Mouse (Mus musculus) CH12.LX (cell line): ENCODE data around the gene Reep1. TPM values are rescaled to one million over a fixed set of nuclear protein-coding genes. Genes with fewer than 3 reads are reported as not detected.

Experiments used
- DNase-seq: peaks from one replicate; pipeline ENCODE4 v3.0.0-alpha.2; 2013; ENCODE audit errors: extremely low read depth
- H3K27ac ChIP-seq: 2 replicates; pipeline ENCODE4 v1.5.1; 2012; ENCODE audit warnings: low read depth, mild to moderate bottlenecking, control low read depth, moderate library complexity; ENCODE audit not compliant: insufficient read depth
- H3K27me3 ChIP-seq: replicated peaks from 2 replicates; pipeline ENCODE3; 2012; ENCODE audit warnings: inconsistent platforms
- H3K36me3 ChIP-seq, 2 experiments: replicated peaks in 1 of 2; 2 replicates each; pipeline versions ENCODE3 to v1.6.1; 2012; ENCODE audit warnings: inconsistent platforms in 1 of 2, low read length in 1 of 2, mild to moderate bottlenecking in 1 of 2, mixed read lengths in 1 of 2, moderate library complexity in 1 of 2; ENCODE audit not compliant: control insufficient read depth in 1 of 2, insufficient read depth in 1 of 2
- H3K4me1 ChIP-seq, 2 experiments: 2 replicates each; pipeline ENCODE4 v1.6.1; 2012; ENCODE audit warnings: inconsistent platforms in 1 of 2, moderate library complexity in 1 of 2; ENCODE audit not compliant: insufficient read depth in 2 of 2, control insufficient read depth in 1 of 2
- H3K4me2 ChIP-seq: 2 replicates; pipeline ENCODE4 v1.6.1; 2012; ENCODE audit warnings: low read depth, mild to moderate bottlenecking, control low read depth; ENCODE audit not compliant: poor library complexity, insufficient read depth, severe bottlenecking
- H3K4me3 ChIP-seq, 3 experiments: fragments of 150-350 bp in 1 of 3; sonication (generic) in 1 of 3; replicated peaks in 1 of 3; 2 replicates each; pipeline versions ENCODE3 to v1.5.1; 2011 to 2012; ENCODE audit warnings: low read depth in 2 of 3, low read length in 2 of 3, mild to moderate bottlenecking in 2 of 3, moderate library complexity in 2 of 3, control low read depth in 1 of 3, improper control_type of control experiment in 1 of 3, inconsistent platforms in 1 of 3, mixed read lengths in 1 of 3; ENCODE audit not compliant: poor library complexity in 1 of 3
- H3K79me2 ChIP-seq: replicated peaks from 2 replicates; pipeline ENCODE4 v1.6.1; 2012; ENCODE audit warnings: mild to moderate bottlenecking, moderate library complexity; ENCODE audit not compliant: control insufficient read depth, poor library complexity, insufficient read depth, severe bottlenecking; ENCODE audit errors: extremely low read depth
- H3K9ac ChIP-seq: 2 replicates; pipeline ENCODE4 v1.6.1; 2012; ENCODE audit warnings: low read depth, mild to moderate bottlenecking, control low read depth, moderate library complexity; ENCODE audit not compliant: insufficient read depth
- H3K9me3 ChIP-seq: replicated peaks from 2 replicates; pipeline ENCODE3; 2012; ENCODE audit warnings: low read length, inconsistent platforms, mixed read lengths
- BHLHE40 ChIP-seq: IDR thresholded peaks from 2 replicates; pipeline ENCODE4 v1.6.1; 2011; ENCODE audit warnings: mild to moderate bottlenecking, low read depth, low read length, improper control_type of control experiment
- CHD2 ChIP-seq: IDR thresholded peaks from 2 replicates; pipeline ENCODE4 v1.6.1; 2011; ENCODE audit warnings: low read length, improper control_type of control experiment
- CTCF ChIP-seq, 2 experiments: IDR thresholded peaks in 1 of 2; conservative IDR thresholded peaks in 1 of 2; 2 replicates each; pipeline ENCODE4 v1.5.1; 2011 to 2012; ENCODE audit warnings: low read depth in 2 of 2, low read length in 2 of 2, improper control_type of control experiment in 1 of 2, inconsistent platforms in 1 of 2, mild to moderate bottlenecking in 1 of 2, moderate library complexity in 1 of 2
- E2F4 ChIP-seq: IDR thresholded peaks from 2 replicates; pipeline ENCODE4 v1.6.1; 2011; ENCODE audit warnings: low read depth, low read length, improper control_type of control experiment; ENCODE audit not compliant: insufficient replicate concordance
- ELF1 ChIP-seq: IDR thresholded peaks from 2 replicates; pipeline ENCODE4 v1.6.1; 2014; ENCODE audit warnings: low read depth, mild to moderate bottlenecking, inconsistent platforms, low read length, improper control_type of control experiment
- EP300 ChIP-seq: IDR thresholded peaks from 2 replicates; pipeline ENCODE4 v1.6.1; 2011; ENCODE audit warnings: low read length, improper control_type of control experiment
- ETS1 ChIP-seq: conservative IDR thresholded peaks from 2 replicates; pipeline ENCODE4 v1.6.1; 2012; ENCODE audit warnings: low read depth, mild to moderate bottlenecking, inconsistent platforms, low read length, improper control_type of control experiment, moderate library complexity
- GABPA ChIP-seq: IDR thresholded peaks from 2 replicates; pipeline ENCODE4 v1.6.1; 2012; ENCODE audit warnings: low read depth, low read length, improper control_type of control experiment, inconsistent platforms; ENCODE audit not compliant: insufficient replicate concordance
- HCFC1 ChIP-seq: IDR thresholded peaks from 2 replicates; pipeline ENCODE4 v1.6.1; 2012; ENCODE audit warnings: low read depth, mild to moderate bottlenecking, inconsistent platforms, low read length, improper control_type of control experiment
- JUN ChIP-seq: IDR thresholded peaks from 2 replicates; pipeline ENCODE4 v1.6.1; 2011; ENCODE audit warnings: low read depth, mild to moderate bottlenecking, low read length, improper control_type of control experiment, moderate library complexity; ENCODE audit not compliant: insufficient read depth
- KAT2A ChIP-seq: IDR thresholded peaks from 2 replicates; pipeline ENCODE4 v1.6.1; 2012; ENCODE audit warnings: low read length, improper control_type of control experiment, inconsistent platforms; ENCODE audit not compliant: insufficient replicate concordance
- MAFK ChIP-seq: IDR thresholded peaks from 2 replicates; pipeline ENCODE4 v1.6.1; 2011; ENCODE audit warnings: low read length, improper control_type of control experiment; ENCODE audit not compliant: insufficient replicate concordance
- MAX ChIP-seq: IDR thresholded peaks from 2 replicates; pipeline ENCODE4 v1.6.1; 2011; ENCODE audit warnings: low read length, improper control_type of control experiment
- MAZ ChIP-seq: IDR thresholded peaks from 2 replicates; pipeline ENCODE4 v1.6.1; 2012; ENCODE audit warnings: low read depth, mild to moderate bottlenecking, inconsistent platforms, low read length, improper control_type of control experiment, moderate library complexity
- MEF2A ChIP-seq: IDR thresholded peaks from 2 replicates; pipeline ENCODE4 v1.6.1; 2014; ENCODE audit warnings: low read depth, mild to moderate bottlenecking, inconsistent platforms, low read length, improper control_type of control experiment, borderline replicate concordance
- MYC ChIP-seq: IDR thresholded peaks from 2 replicates; pipeline ENCODE4 v1.6.1; 2011; ENCODE audit warnings: low read depth, mild to moderate bottlenecking, improper control_type of control experiment, low read length
- NELFE ChIP-seq: IDR thresholded peaks from 2 replicates; pipeline ENCODE4 v1.6.1; 2011; ENCODE audit warnings: low read depth, low read length, improper control_type of control experiment
- NRF1 ChIP-seq: IDR thresholded peaks from 2 replicates; pipeline ENCODE4 v1.6.1; 2014; ENCODE audit warnings: low read depth, mild to moderate bottlenecking, inconsistent platforms, low read length, improper control_type of control experiment, moderate library complexity
- PAX5 ChIP-seq: IDR thresholded peaks from 2 replicates; pipeline ENCODE4 v1.6.1; 2012; ENCODE audit warnings: low read length, inconsistent platforms, mixed read lengths
- POLR2A ChIP-seq: IDR thresholded peaks from 2 replicates; pipeline ENCODE4 v1.6.1; 2011; ENCODE audit warnings: low read depth, mild to moderate bottlenecking, improper control_type of control experiment, low read length
- POLR2AphosphoS2 ChIP-seq: IDR thresholded peaks from 2 replicates; pipeline ENCODE4 v1.6.1; 2011; ENCODE audit warnings: low read depth, low read length, improper control_type of control experiment
- RAD21 ChIP-seq: IDR thresholded peaks from 2 replicates; pipeline ENCODE4 v1.6.1; 2011; ENCODE audit warnings: low read depth, mild to moderate bottlenecking, low read length, improper control_type of control experiment, moderate library complexity
- SIN3A ChIP-seq: IDR thresholded peaks from 2 replicates; pipeline ENCODE4 v1.6.1; 2012; ENCODE audit warnings: low read length, improper control_type of control experiment, inconsistent platforms
- UBTF ChIP-seq: IDR thresholded peaks from 2 replicates; pipeline ENCODE4 v1.6.1; 2012; ENCODE audit warnings: low read depth, mild to moderate bottlenecking, inconsistent platforms, low read length, improper control_type of control experiment, moderate library complexity
- USF1 ChIP-seq: IDR thresholded peaks from 2 replicates; pipeline ENCODE4 v1.6.1; 2014; ENCODE audit warnings: low read depth, mild to moderate bottlenecking, inconsistent platforms, low read length, improper control_type of control experiment
- USF2 ChIP-seq: conservative IDR thresholded peaks from 2 replicates; pipeline ENCODE4 v1.6.1; 2011; ENCODE audit warnings: low read depth, low read length, improper control_type of control experiment
- ZMIZ1 ChIP-seq: IDR thresholded peaks from 2 replicates; pipeline ENCODE4 v1.6.1; 2012; ENCODE audit warnings: low read depth, mild to moderate bottlenecking, inconsistent platforms, low read length, improper control_type of control experiment
- dilution Hi-C: fragments of 300-500 bp; cut with MboI; formaldehyde crosslinking; loops from 2 replicates; pipeline ENCODE4 v1.14.3; 2020; ENCODE audit warnings: low sequenced_read_pairs; ENCODE audit not compliant: extremely low pct_unique_long_range_greater_than_20kb, extremely low pct_ligation_motif_present
- in situ Hi-C: fragments of 300-500 bp; cut with MboI; formaldehyde crosslinking; loops from 3 replicates; pipeline ENCODE4 v1.14.3; 2019; ENCODE audit warnings: low sequenced_read_pairs, low pct_ligation_motif_present, low pct_unique_long_range_greater_than_20kb, mixed read lengths
- polyA plus RNA-seq: library from polyadenylated mRNA; unstranded; fragments of >175 nt; gene quantifications from 2 replicates; pipeline ENCODE4 v1.2.1, GENCODE M21; 2012; ENCODE audit warnings: low read depth; ENCODE audit not compliant: insufficient read length
- total RNA-seq, 2 experiments: library from RNA; depleted of rRNA; stranded (reverse); fragments of 300-350 nt in 1 of 2; fragments of >200 nt in 1 of 2; gene quantifications; 2 replicates each; pipeline ENCODE4 v1.2.3; 2012 to 2014

The Reep1 gene
- total and polyA plus RNA-seq, 3 experiments, result 0.33 to 1.3 (median 1.2) TPM

DNA sequence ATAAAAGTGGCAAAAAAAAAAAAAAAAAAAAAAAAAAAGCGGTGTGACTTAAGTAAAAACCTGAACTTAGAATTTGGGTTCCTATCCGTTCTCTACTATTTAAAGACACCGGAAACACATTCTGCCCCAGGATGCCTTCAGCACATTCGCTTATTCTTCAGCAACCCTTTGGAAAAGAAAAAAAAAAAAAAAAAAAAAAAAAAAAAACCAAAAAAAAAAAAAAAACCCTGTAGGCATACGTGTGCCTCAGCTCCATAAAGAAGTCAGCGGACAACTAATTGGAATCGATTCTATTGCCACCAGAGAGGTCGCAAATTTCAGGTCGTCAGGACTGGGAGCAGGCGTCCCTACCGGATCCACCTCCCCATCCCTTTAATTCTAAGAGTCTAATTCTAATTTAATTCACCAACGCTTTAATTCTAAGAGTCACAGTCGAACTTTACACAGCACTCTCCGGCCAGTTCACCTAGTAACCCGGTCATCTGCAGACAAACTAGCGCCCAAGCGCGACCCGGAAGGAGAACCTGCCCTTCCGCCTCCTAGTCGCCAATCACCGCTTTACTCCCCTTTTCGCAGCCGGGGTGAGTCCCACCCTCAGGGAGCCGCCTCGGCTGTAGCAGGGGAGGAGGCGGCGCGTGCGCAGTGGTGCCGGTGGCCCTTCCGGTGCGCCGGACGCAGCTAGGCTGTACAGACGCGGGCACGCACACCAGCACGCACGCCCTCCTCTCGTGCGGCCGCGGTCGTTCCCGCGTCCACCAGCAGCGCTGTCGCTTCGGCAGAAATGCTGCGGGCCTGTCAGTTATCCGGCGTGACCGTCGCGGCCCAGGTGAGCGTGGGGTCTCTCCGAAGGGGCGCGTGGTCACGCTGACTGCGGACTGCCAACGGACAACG, 123.6 kb downstream of the Reep1 start, which contains the start of gene Immt (continued):
- TF ChIP-seq ELF1 (peak; percentile 93), GABPA (peak; percentile 55; the same call in 1 of the 2 replicates), POLR2A (peak; percentile 89), EP300 (no peak), HCFC1 (peak; percentile 93), RAD21 (no peak), NELFE (peak; percentile 88), E2F4 (peak; percentile 74; the same call in 1 of the 2 replicates), SIN3A (peak; percentile 88; the same call in 1 of the 2 replicates), POLR2AphosphoS2 (peak; percentile 80), MAZ (peak; percentile 77; the same call in 1 of the 2 replicates), MAFK (0 out of 2 replicates have a peak, but pooled peaks have one; percentile 12), CTCF (conservative IDR thresholded peaks at IDR 0.05 in 1 of 2, IDR thresholded peaks at IDR 0.05 in 1 of 2; ENCODE audit: low read depth in 2 of 2, low read length in 2 of 2) (no peak), CHD2 (peak; percentile 99), MEF2A (peak; percentile 30; the same call in 1 of the 2 replicates), USF1 (no peak), NRF1 (peak; percentile 99), UBTF (no peak), PAX5 (no peak), ETS1 (peak; percentile 28; the same call in 1 of the 2 replicates)

DNA sequence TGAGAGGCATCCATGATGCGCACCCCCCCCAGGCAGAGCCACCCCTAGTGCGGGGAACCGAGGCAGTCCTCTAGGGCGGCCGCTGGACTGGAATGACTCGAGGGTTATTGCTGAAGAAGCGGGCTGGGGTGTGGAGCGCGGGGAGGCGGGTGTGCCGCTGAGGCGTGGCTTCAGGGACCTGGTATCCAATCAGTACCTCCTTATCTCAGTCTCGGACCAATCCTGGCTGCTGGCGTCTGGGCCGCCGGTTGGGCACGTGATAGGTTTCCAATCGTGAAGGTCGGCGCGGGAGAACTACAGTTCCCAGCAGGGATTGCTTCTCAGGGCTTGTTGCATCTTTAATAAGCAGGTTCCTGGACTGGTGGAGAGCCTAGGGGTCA, 124.2 kb downstream of the Reep1 start:
- no peak for TF ChIP-seq JUN
- TF ChIP-seq NELFE, result no peak
- TF ChIP-seq ETS1, result no peak
- TF ChIP-seq ELF1, result 0 out of 2 replicates have a peak, but pooled peaks have one; percentile 49
- TF ChIP-seq KAT2A, result peak; percentile 68; the same call in 1 of the 2 replicates
- peak; percentile 19; the same call in 1 of the 2 replicates for TF ChIP-seq MYC
- peak; percentile 96 for TF ChIP-seq USF1
- peak; percentile 95 for TF ChIP-seq HCFC1
- peak; percentile 92 for TF ChIP-seq USF2
- TF ChIP-seq MAX, result peak; percentile 94
- TF ChIP-seq BHLHE40, result peak; percentile 95
- TF ChIP-seq ZMIZ1, result no peak; the same call in 1 of the 2 replicates
- peak; percentile 71 for TF ChIP-seq CHD2
- no peak for TF ChIP-seq EP300
- TF ChIP-seq POLR2A, result peak; percentile 1; the same call in 1 of the 2 replicates
- TF ChIP-seq, all 38 proteins: peak for 10
- dilution Hi-C loops, result no loop called here

More for the DNA sequence above, 124.2 kb downstream of the Reep1 start:
- in situ Hi-C loops, result no loop called here
- Histone ChIP-seq H3K36me3 (peaks cover 4 to 26% of the 10 kb centered on the region in 2 experiments), H3K4me1 (peaks cover 4 to 23% of the 10 kb centered on the region in 2 experiments; a peak in 3 of 4 replicates), H3K27ac (peak overlapping the region; percentile 94), H3K9me3 (no peaks in the 10 kb centered on the region), H3K4me3 (peak overlapping the region; percentile 86 to 100 (median 97)), H3K79me2 (peaks cover 31% of the 10 kb centered on the region), H3K4me2 (peak overlapping the region; percentile 88), H3K27me3 (no peaks in the 10 kb centered on the region), H3K9ac (peak overlapping the region; percentile 99)
- peak; percentile 97 for DNase-seq
